Mouse (Mus musculus): ENCODE results near the gene Tmx1. TPM values are rescaled to one million over a fixed set of nuclear protein-coding genes. Genes with fewer than 3 reads are reported as not detected.

Gene Tmx1
- polyA plus RNA-seq, 1 experiment from 2014 or later: 123 TPM

DNA sequence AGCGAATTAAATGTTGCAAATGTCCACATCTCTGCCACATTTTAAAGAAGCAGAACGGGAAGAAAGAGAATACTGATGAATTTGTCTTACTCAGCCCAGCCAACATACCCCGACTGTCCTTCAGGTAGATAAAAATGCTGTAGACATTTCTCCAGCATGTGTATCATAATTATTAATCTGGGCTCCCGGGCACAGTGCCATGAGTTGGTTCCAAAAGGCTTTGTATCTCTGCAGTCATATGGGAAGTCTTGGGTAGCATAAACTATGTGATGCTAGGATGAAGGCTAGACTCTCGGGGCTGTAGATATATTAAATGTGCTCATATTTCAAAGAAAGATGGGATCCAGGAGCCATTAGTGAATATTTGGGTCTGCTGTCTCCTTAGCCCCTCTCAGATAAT is 53.1 kb downstream of the Tmx1 start:
- ATAC-seq (ENCODE audit: insufficient read depth, low FRiP score): no peak
- 65% methylated on average over 5 of the region's 5 CpGs for WGBS
- H3K4me3 ChIP-seq (replicated peaks; ENCODE audit: low read length): no peak overlapping the region
- H3K4me2 ChIP-seq (ENCODE audit: low read depth, low read length): no peak overlapping the region
- peaks cover 4% of the 10 kb centered on the region; the same call in 1 of the 2 replicates for H3K4me1 ChIP-seq (ENCODE audit: control insufficient read depth, insufficient read depth, low read length)
- no peaks in the 10 kb centered on the region for H3K36me3 ChIP-seq (ENCODE audit: control insufficient read depth, insufficient read depth, low read length)
- H3K27ac ChIP-seq (ENCODE audit: low read length): no peak overlapping the region
- no peaks in the 10 kb centered on the region for H3K9me3 ChIP-seq (replicated peaks; ENCODE audit: control insufficient read depth, low read length)
- H3K27me3 ChIP-seq (ENCODE audit: control insufficient read depth, insufficient read depth, low read length): no peaks in the 10 kb centered on the region
- no peak overlapping the region for H3K9ac ChIP-seq (ENCODE audit: low read length)

DNA sequence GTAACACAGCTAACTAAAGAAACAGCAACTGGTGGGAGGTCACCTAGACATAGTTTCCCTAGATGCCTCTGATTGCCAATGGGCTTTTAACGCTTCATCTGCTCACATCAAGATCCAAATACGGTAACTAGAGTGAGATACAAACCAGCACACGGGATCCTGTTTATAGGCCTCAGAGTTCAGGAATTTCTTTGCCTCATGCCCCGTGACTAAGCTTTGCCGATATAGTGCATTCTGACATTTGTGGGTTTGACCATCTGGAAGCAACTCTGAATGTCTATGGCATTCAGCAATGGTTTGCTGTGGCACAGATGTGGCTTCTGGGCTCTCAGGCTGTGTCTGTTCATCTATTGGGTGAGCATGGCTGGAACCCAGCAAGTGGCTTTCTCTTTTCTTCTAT is 59.1 kb downstream of the Tmx1 start:
- ATAC-seq (ENCODE audit: insufficient read depth, low FRiP score): no peak
- Histone ChIP-seq H3K27me3 (ENCODE audit: control insufficient read depth, insufficient read depth, low read length) (no peaks in the 10 kb centered on the region), H3K4me3 (replicated peaks; ENCODE audit: low read length) (no peak overlapping the region), H3K4me1 (ENCODE audit: control insufficient read depth, insufficient read depth, low read length) (no peaks in the 10 kb centered on the region), H3K9ac (ENCODE audit: low read length) (no peak overlapping the region), H3K27ac (ENCODE audit: low read length) (no peak overlapping the region), H3K4me2 (ENCODE audit: low read depth, low read length) (no peak overlapping the region), H3K9me3 (replicated peaks; ENCODE audit: control insufficient read depth, low read length) (no peaks in the 10 kb centered on the region), H3K36me3 (ENCODE audit: control insufficient read depth, insufficient read depth, low read length) (no peaks in the 10 kb centered on the region)
- 84% methylated on average over 5 of the region's 5 CpGs for WGBS

DNA sequence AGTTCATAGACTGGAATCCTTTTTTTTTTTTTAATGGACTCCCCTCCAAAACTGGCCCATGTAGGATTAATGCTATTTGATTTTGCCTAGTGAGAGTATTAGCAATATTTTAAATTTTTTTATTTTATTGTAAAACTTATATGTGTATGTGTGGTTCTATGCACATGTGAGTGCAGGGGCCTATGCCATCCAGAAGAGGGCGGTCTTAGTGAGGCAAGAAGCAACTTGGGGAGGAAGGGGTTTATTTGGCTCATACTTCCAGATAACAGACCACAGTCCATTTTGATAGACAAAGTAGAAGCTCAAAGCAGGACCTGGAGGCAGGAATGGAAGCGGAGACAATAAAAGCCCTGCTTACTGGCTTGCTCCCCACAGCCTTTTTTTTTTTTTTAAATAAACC is 59.5 kb downstream of the Tmx1 start:
- H3K4me1 ChIP-seq (ENCODE audit: control insufficient read depth, insufficient read depth, low read length): no peaks in the 10 kb centered on the region
- WGBS: 93% methylated on average over 2 of the region's 2 CpGs
- no peak for ATAC-seq (ENCODE audit: insufficient read depth, low FRiP score)

More for the DNA sequence above, 59.5 kb downstream of the Tmx1 start:
- Histone ChIP-seq H3K36me3 (ENCODE audit: control insufficient read depth, insufficient read depth, low read length) (no peaks in the 10 kb centered on the region), H3K4me2 (ENCODE audit: low read depth, low read length) (no peak overlapping the region), H3K27me3 (ENCODE audit: control insufficient read depth, insufficient read depth, low read length) (no peaks in the 10 kb centered on the region), H3K9me3 (replicated peaks; ENCODE audit: control insufficient read depth, low read length) (no peaks in the 10 kb centered on the region), H3K27ac (ENCODE audit: low read length) (no peak overlapping the region), H3K9ac (ENCODE audit: low read length) (no peak overlapping the region), H3K4me3 (replicated peaks; ENCODE audit: low read length) (no peak overlapping the region)

Other genes with a start within 250 kb of the Tmx1 start
- 53.5 and 55.0 TPM in 2 replicates for gene Pygl, start 221.6 kb upstream of the Tmx1 start, polyA plus RNA-seq (2015; fragmentation: Nextera tagmentation; extraction: Ambion mirVana)
- gene Trim9, start 105.5 kb upstream of the Tmx1 start, polyA plus RNA-seq (2015; fragmentation: Nextera tagmentation; extraction: Ambion mirVana): 1.1 and 1.5 TPM in 2 replicates

Measured in stomach, embryonic 16.5 days (tissue).